Mouse (Mus musculus) brown adipose tissue, adult 24 weeks (tissue): ENCODE data around the gene Faf1. TPM values are rescaled to one million over a fixed set of nuclear protein-coding genes. Genes with fewer than 3 reads are reported as not detected.

Experiments used
- polyA plus RNA-seq: library from polyadenylated mRNA; stranded (reverse); fragments of >200 nt; gene quantifications from 2 replicates; pipeline ENCODE4 v1.2.4, GENCODE M21; 2012; ENCODE audit not compliant: missing spikeins, insufficient read depth, insufficient read length

Gene Faf1
- polyA plus RNA-seq, 1 experiment = 26.6 TPM

Other genes with a start within 250 kb of the Faf1 start
- 140 and 204 TPM in 2 replicates for gene Rnf11, start 191.9 kb upstream of the Faf1 start, polyA plus RNA-seq
- not detected in 2 replicates for gene 4930522H14Rik, start 145.3 kb upstream of the Faf1 start, polyA plus RNA-seq
- 114 and 124 TPM in 2 replicates for gene Cdkn2c, start 9.4 kb upstream of the Faf1 start, polyA plus RNA-seq